Mouse (Mus musculus) testis, adult 2 months (tissue): ENCODE results near the gene Ppfibp1.

Experiments used
- CTCF ChIP-seq: fragments of 200-500 bp; IDR thresholded peaks from 2 replicates; pipeline ENCODE4 v1.5.1; 2012; ENCODE audit warnings: low read depth, mild to moderate bottlenecking, inconsistent platforms, low read length, moderate library complexity; ENCODE audit not compliant: control insufficient read depth, insufficient read depth, insufficient replicate concordance
- POLR2A ChIP-seq: fragments of 200-500 bp; IDR thresholded peaks from 2 replicates; pipeline ENCODE4 v1.6.1; 2012; ENCODE audit warnings: low read depth, mild to moderate bottlenecking, inconsistent platforms, low read length, moderate library complexity; ENCODE audit not compliant: control insufficient read depth

DNA sequence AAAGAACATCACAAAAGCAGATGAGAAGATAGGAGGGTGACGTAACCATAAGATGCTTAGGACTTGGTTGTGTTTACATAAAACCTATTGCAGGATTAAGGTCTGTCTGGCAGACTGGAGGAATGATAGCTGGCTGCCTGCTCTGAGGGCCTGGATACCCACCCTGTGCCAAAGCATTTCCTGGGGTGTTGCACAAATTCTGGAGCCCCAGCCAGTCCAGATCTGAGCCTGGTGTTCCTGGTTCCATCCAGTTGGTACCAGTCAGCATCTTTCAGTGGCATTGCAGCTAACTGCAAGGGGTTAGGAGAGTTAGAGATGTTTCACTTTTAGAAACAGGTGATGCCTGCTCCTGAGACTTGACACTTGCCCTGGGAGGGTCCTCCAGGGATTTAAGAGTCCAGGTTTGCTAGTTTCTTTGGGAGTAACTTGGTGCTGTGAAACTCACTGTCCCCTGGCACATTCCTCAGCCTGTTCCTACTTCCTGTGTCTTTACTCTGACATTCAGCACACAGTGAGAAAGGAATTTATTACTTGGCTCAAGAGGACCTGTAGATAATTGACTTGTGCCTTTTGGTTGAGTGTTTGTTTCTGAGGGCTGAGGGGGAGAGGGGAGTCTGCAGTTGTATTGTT, 90.9 kb downstream of the Ppfibp1 start:
- TF ChIP-seq CTCF = no peak
- TF ChIP-seq POLR2A = no peak
